Mouse (Mus musculus) small intestine, adult 2 months (tissue): ENCODE measurements around the gene Cyp1a1.

ENCODE experiments used
- CTCF ChIP-seq: fragments of 200-500 bp; IDR thresholded peaks from 2 replicates; pipeline ENCODE4 v1.5.1; 2012; ENCODE audit warnings: low read depth, mild to moderate bottlenecking, control low read depth, inconsistent platforms, low read length, moderate library complexity, mixed read lengths; ENCODE audit not compliant: insufficient replicate concordance, insufficient read length; ENCODE audit errors: extremely low read depth
- POLR2A ChIP-seq: fragments of 200-500 bp; IDR thresholded peaks from 2 replicates; pipeline ENCODE4 v1.6.1; 2012; ENCODE audit warnings: low read depth, mild to moderate bottlenecking, control low read depth, inconsistent platforms, low read length, moderate library complexity

- TF ChIP-seq CTCF (peak; percentile 87), POLR2A (peak; percentile 62)
Measured at GRCm38 (mm10) chr9:57644944-57645893, 42.5 kb upstream of the Cyp1a1 start.
